Mouse (Mus musculus): Measurements from ENCODE around the gene Lect2.

Lect2 gene

GRCm38 (mm10) chr13:56501866-56502420, 46.4 kb downstream of the Lect2 start:
- no peak for ATAC-seq (ENCODE audit: low TSS enrichment)

- ATAC-seq (ENCODE audit: low TSS enrichment): no peak
Measured at GRCm38 (mm10) chr13:56500636-56501035, 47.7 kb downstream of the Lect2 start.

- ATAC-seq (ENCODE audit: low TSS enrichment): no peak
Measured at GRCm38 (mm10) chr13:56500132-56500531, 48.2 kb downstream of the Lect2 start.

- ATAC-seq (ENCODE audit: low TSS enrichment): no peak
Measured at GRCm38 (mm10) chr13:56494440-56494839, 53.9 kb downstream of the Lect2 start.

Measured in frontal cortex, adult (tissue).